Mouse (Mus musculus) erythroblast, embryonic 14.5 days (primary cell): ENCODE data around the gene Primpol.

ENCODE experiments used
- GATA1 ChIP-seq: IDR thresholded peaks from 2 replicates; pipeline ENCODE4 v1.6.1; 2012; ENCODE audit warnings: low read length, inconsistent platforms, mixed read lengths
- TAL1 ChIP-seq: IDR thresholded peaks from 3 replicates; pipeline ENCODE4 v1.6.1; 2012; ENCODE audit warnings: low read length, inconsistent platforms, mixed read lengths

DNA sequence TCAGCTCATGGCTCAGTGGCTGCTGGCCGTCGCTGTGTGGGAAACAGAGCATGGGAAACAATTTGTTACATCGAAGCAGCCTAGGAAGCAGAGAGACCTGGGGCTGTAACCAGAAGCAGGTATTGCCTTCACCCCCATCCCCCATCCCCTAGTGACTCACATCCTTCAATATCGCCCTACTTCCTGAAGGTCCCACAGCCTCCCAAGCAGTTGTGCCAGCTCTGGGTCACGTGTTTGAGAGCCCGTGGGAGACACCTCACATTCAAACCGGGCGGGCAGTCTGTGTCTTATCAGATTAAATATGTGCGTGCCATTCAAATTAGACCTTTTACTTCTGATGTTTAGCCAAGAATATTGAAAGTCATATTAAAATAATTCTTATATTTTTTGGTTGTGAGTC is 34.9 kb upstream of the Primpol start:
- TF ChIP-seq TAL1 (no peak), GATA1 (no peak)
